ENCODE assay signal across 7 mouse cellular contexts in genomic region chr2:30472731-30473351, GRCm38 (mm10). TPM values are rescaled to one million over a fixed set of nuclear protein-coding genes. Genes with fewer than 3 reads are reported as not detected.
A peak's percentile ranks its signal among the peaks of the same experiment; 100 is the strongest.
DNase-seq lines count a peak whose midpoint lies in the region; ATAC-seq and TF ChIP-seq lines count a peak whose summit lies in the region.

No protein-coding gene starts in this region.

- H3K4me2 ChIP-seq in heart, embryonic 12.5 days, result peak overlapping the region; percentile 95
- peak overlapping the region; percentile 97 for H3K4me2 ChIP-seq in kidney, embryonic 15.5 days

- H3K27ac ChIP-seq in heart, embryonic 12.5 days (ENCODE audit: poor library complexity, severe bottlenecking), result peak overlapping the region; percentile 93
- H3K27ac ChIP-seq in kidney, embryonic 15.5 days, result peak overlapping the region; percentile 98

- H3ac ChIP-seq in C2C12 (ENCODE audit: control insufficient read depth, insufficient read length, low read depth), result peak overlapping the region; percentile 69

- peak overlapping the region; percentile 98 for H3K9ac ChIP-seq in heart, embryonic 12.5 days
- H3K9ac ChIP-seq in kidney, embryonic 15.5 days, result peak overlapping the region; percentile 97

- H3K27me3 ChIP-seq in C2C12 (ENCODE audit: control insufficient read depth, insufficient read depth, insufficient read length), result no peaks in the 10 kb centered on the region
- peaks cover 17% of the 10 kb centered on the region for H3K27me3 ChIP-seq in heart, embryonic 12.5 days (replicated peaks)
- H3K27me3 ChIP-seq in kidney, embryonic 15.5 days, result no peaks in the 10 kb centered on the region

- H3K4me3 ChIP-seq in C2C12 (ENCODE audit: insufficient read depth, poor library complexity, severe bottlenecking), result peak overlapping the region; percentile 87
- peak overlapping the region; percentile 83 for H3K4me3 ChIP-seq in heart, embryonic 12.5 days
- peak overlapping the region; percentile 87 for H3K4me3 ChIP-seq in kidney, embryonic 15.5 days (replicated peaks)

- peak; percentile 39 for DNase-seq in 3T3-L1 (ENCODE audit: low read depth, low spot score)
- peak; percentile 68 for DNase-seq in embryo, embryonic 9.5 days (ENCODE audit: extremely low spot score)
- DNase-seq in lung, postnatal 4 days, result peak; percentile 59 to 71
- DNase-seq in thymus, postnatal 25 days, result peak; percentile 13

- H3K36me3 ChIP-seq in C2C12 (ENCODE audit: control insufficient read depth, insufficient read depth), result no peaks in the 10 kb centered on the region
- H3K36me3 ChIP-seq in heart, embryonic 12.5 days, result no peaks in the 10 kb centered on the region
- H3K36me3 ChIP-seq in kidney, embryonic 15.5 days, result no peaks in the 10 kb centered on the region

- ATAC-seq in heart, embryonic 12.5 days (ENCODE audit: insufficient number of reproducible peaks, low FRiP score), result no peak
- no peak for ATAC-seq in kidney, embryonic 15.5 days (replicated peaks; ENCODE audit: low FRiP score)

- peaks cover 34% of the 10 kb centered on the region for H3K79me2 ChIP-seq in C2C12 (ENCODE audit: control insufficient read depth, insufficient read depth)

- H3K4me1 ChIP-seq in heart, embryonic 12.5 days (replicated peaks), result peaks cover 23% of the 10 kb centered on the region
- H3K4me1 ChIP-seq in kidney, embryonic 15.5 days, result peaks cover 53% of the 10 kb centered on the region

- TF ChIP-seq CTCF in C2C12 (IDR thresholded peaks at IDR 0.05; ENCODE audit: control insufficient read depth, insufficient read depth, insufficient read length), result no peak

- H3K79me3 ChIP-seq in C2C12 (ENCODE audit: low read depth), result peaks cover 14% of the 10 kb centered on the region

- no peaks in the 10 kb centered on the region for H3K9me3 ChIP-seq in heart, embryonic 12.5 days (replicated peaks)
- H3K9me3 ChIP-seq in kidney, embryonic 15.5 days (replicated peaks), result no peaks in the 10 kb centered on the region

- 0% methylated on average over 60 of the region's 60 CpGs for WGBS in heart, embryonic 12.5 days
- under 1% methylated on average over 60 of the region's 60 CpGs for WGBS in kidney, embryonic 15.5 days

TF ChIP-seq in C2C12, 6 proteins besides CTCF, POLR2A, EP300 and RAD21:
- TF ChIP-seq CEBPB (IDR thresholded peaks at IDR 0.05; ENCODE audit: low read depth) (no peak), MYOD1 (IDR thresholded peaks at IDR 0.05; ENCODE audit: control insufficient read depth, insufficient read length, low read depth) (no peak), FOSL1 (IDR thresholded peaks at IDR 0.05; ENCODE audit: insufficient read depth, low read length, poor library complexity, severe bottlenecking) (no peak), MYOG (IDR thresholded peaks at IDR 0.05; ENCODE audit: control insufficient read depth, extremely low read depth, insufficient read length) (no peak)

RNA-seq across cellular contexts. Expression of gene Ier5l, which starts 1.2 kb away (rescaled TPM):
- polyA plus RNA-seq in C2C12 (2012; fragmentation: generic; extraction: Trizol), result 61.4 TPM
- polyA plus RNA-seq in heart, embryonic 12.5 days (2016; fragmentation: Nextera tagmentation; extraction: Ambion mirVana), result 1.7 and 2.0 TPM in 2 replicates
- 3.3 and 3.5 TPM in 2 replicates for polyA plus RNA-seq in kidney, embryonic 15.5 days (2015; fragmentation: Nextera tagmentation; extraction: Ambion mirVana)

RNA-seq across cellular contexts. Expression of gene Ptpa, which starts 57.0 kb away (rescaled TPM):
- 213 TPM for polyA plus RNA-seq in C2C12 (2012; fragmentation: generic; extraction: Trizol)
- polyA plus RNA-seq in heart, embryonic 12.5 days (2016; fragmentation: Nextera tagmentation; extraction: Ambion mirVana), result 107 and 115 TPM in 2 replicates
- 162 and 175 TPM in 2 replicates for polyA plus RNA-seq in kidney, embryonic 15.5 days (2015; fragmentation: Nextera tagmentation; extraction: Ambion mirVana)

RNA-seq across cellular contexts. Expression of gene Crat, which starts 57.2 kb away (rescaled TPM):
- polyA plus RNA-seq in C2C12 (2012; fragmentation: generic; extraction: Trizol), result 22.5 TPM
- 67.9 and 74.2 TPM in 2 replicates for polyA plus RNA-seq in heart, embryonic 12.5 days (2016; fragmentation: Nextera tagmentation; extraction: Ambion mirVana)
- 27.2 and 30.9 TPM in 2 replicates for polyA plus RNA-seq in kidney, embryonic 15.5 days (2015; fragmentation: Nextera tagmentation; extraction: Ambion mirVana)

Comparison
In these comparisons a context has a peak if more than half of its experiments do, and no peak if none do; other contexts are left out.
1. DNase-seq: peak in every context shown above with its lines; median percentile 68 in embryo, embryonic 9.5 days; 65 in lung, postnatal 4 days; 39 in 3T3-L1; 13 in thymus, postnatal 25 days.
2. RNA of gene Ier5l, which starts 1.2 kb away (polyA plus RNA-seq): 61.4 TPM in C2C12 (single experiment); 3.3 to 3.5 TPM in kidney, embryonic 15.5 days and 1.7 to 2.0 TPM in heart, embryonic 12.5 days; every median in the first group is over 10 times any median in the second.
3. Peak in every context shown above with its lines, with median percentiles within 50 percentile points of each other: H3K4me3 ChIP-seq.